Mouse (Mus musculus) ES-E14 (cell line): ENCODE measurements at regions not wholly inside any gene's neighbourhood (a gene's known extent, or its start where the extent isn't known, plus 50 kb on each side); places are given as distances from the start of the nearest gene placed in this dataset.

Experiments
- DNase-seq: peaks from one replicate; pipeline ENCODE4 v3.0.0-alpha.2; 2013; ENCODE audit warnings: low read depth, low spot score
- H3K27ac ChIP-seq: 2 replicates; pipeline ENCODE4 v1.5.1; 2012; ENCODE audit warnings: low read depth, mild to moderate bottlenecking, low read length, moderate library complexity, mixed read lengths; ENCODE audit not compliant: poor library complexity, insufficient read depth, severe bottlenecking
- H3K36me3 ChIP-seq: 2 replicates; pipeline ENCODE4 v1.6.1; 2012; ENCODE audit warnings: mild to moderate bottlenecking, low read length, moderate library complexity, mixed read lengths; ENCODE audit not compliant: control insufficient read depth, poor library complexity, insufficient read depth, severe bottlenecking
- H3K4me1 ChIP-seq, 2 experiments: fragments of 150-350 bp in 1 of 2; sonication (generic) in 1 of 2; 2 replicates each; pipeline ENCODE4 v1.6.1; 2012; ENCODE audit warnings: low read length in 2 of 2, mild to moderate bottlenecking in 1 of 2, mixed read lengths in 1 of 2; ENCODE audit not compliant: control insufficient read depth in 2 of 2, insufficient read depth in 2 of 2, poor library complexity in 1 of 2
- H3K4me3 ChIP-seq, 2 experiments: fragments of 150-350 bp in 1 of 2; sonication (generic) in 1 of 2; 2 replicates each; pipeline ENCODE4 v1.5.1; 2012; ENCODE audit warnings: low read length in 2 of 2, low read depth in 1 of 2, mild to moderate bottlenecking in 1 of 2, mixed read lengths in 1 of 2; ENCODE audit not compliant: insufficient read depth in 1 of 2, poor library complexity in 1 of 2, severe bottlenecking in 1 of 2
- H3K9ac ChIP-seq: 2 replicates; pipeline ENCODE4 v1.6.1; 2012; ENCODE audit warnings: low read depth, mild to moderate bottlenecking, low read length, mixed read lengths; ENCODE audit not compliant: poor library complexity, insufficient read depth, severe bottlenecking
- H3K9me3 ChIP-seq: fragments of 150-350 bp; sonication (generic); 2 replicates; pipeline ENCODE4 v1.6.1; 2012; ENCODE audit warnings: low read depth, mild to moderate bottlenecking, low read length; ENCODE audit not compliant: control insufficient read depth, insufficient read depth
- CHD2 ChIP-seq: IDR thresholded peaks from 2 replicates; pipeline ENCODE4 v1.6.1; 2014; ENCODE audit warnings: mild to moderate bottlenecking, low read depth, low read length, inconsistent platforms
- HCFC1 ChIP-seq: IDR thresholded peaks from 2 replicates; pipeline ENCODE4 v1.6.1; 2012; ENCODE audit warnings: low read length, inconsistent platforms, borderline replicate concordance; ENCODE audit not compliant: insufficient read depth
- MAFK ChIP-seq: IDR thresholded peaks from 2 replicates; pipeline ENCODE4 v1.6.1; 2014; ENCODE audit warnings: mild to moderate bottlenecking, low read depth, low read length, inconsistent platforms; ENCODE audit not compliant: insufficient read depth
- ZC3H11A ChIP-seq: IDR thresholded peaks from 2 replicates; pipeline ENCODE4 v1.6.1; 2012; ENCODE audit warnings: low read depth, mild to moderate bottlenecking, inconsistent platforms, low read length, borderline replicate concordance
- ZNF384 ChIP-seq: IDR thresholded peaks from 2 replicates; pipeline ENCODE4 v1.6.1; 2012; ENCODE audit warnings: low read depth, low read length, inconsistent platforms
- in situ Hi-C, 2 experiments: fragments of 600-800 bp; cut with MboI; formaldehyde crosslinking; loops; one replicate each; pipeline ENCODE4 v1.15.1; 2025; ENCODE audit warnings: low sequenced_read_pairs in 2 of 2, inconsistent platforms in 1 of 2; ENCODE audit not compliant: unreplicated experiment in 2 of 2

- Histone ChIP-seq H3K36me3 (no peaks in the 10 kb centered on the region), H3K4me3 (no peak overlapping the region), H3K9me3 (no peaks in the 10 kb centered on the region), H3K4me1 (peaks cover 0 to 2% of the 10 kb centered on the region in 2 experiments; a peak in 1 of 4 replicates), H3K9ac (no peak overlapping the region), H3K27ac (no peak overlapping the region)
- TF ChIP-seq HCFC1 (no peak), ZNF384 (no peak), CHD2 (no peak), MAFK (no peak), ZC3H11A (no peak)
- no peak for DNase-seq
- in situ Hi-C loops: no loop called here
Measured at GRCm38 (mm10) chr8:26883285-26883684, 93.8 kb upstream of the Zfp703 start.

DNA sequence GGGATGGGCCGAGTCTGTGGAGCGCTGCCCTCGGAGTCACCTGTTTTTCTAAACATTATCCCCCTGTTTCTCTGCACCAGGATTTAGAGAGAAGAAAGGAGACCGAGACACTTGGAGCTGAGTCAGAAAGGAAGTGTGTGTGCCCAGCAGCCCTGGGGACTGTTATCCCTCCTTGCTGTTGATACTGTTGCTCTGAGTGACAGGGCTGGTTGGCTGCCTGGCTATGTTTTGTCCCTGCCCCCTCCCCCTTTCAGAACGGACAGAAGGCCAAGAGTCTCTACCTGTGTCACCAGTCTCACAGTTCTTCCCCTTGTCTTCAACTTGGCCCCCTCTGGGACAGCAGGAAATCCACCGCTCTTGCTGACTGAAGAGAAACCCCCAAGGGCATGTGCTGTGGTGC is 93.4 kb upstream of the Zfp703 start:
- H3K36me3 ChIP-seq: no peaks in the 10 kb centered on the region
- no peak for TF ChIP-seq ZC3H11A
- no peak for TF ChIP-seq ZNF384
- no peak for TF ChIP-seq HCFC1
- no peak for TF ChIP-seq MAFK
- TF ChIP-seq CHD2: no peak
- no peak overlapping the region for H3K9ac ChIP-seq
- in situ Hi-C loops: no loop called here
- H3K9me3 ChIP-seq: no peaks in the 10 kb centered on the region
- no peak overlapping the region for H3K27ac ChIP-seq
- H3K4me1 ChIP-seq: peaks cover 0 to 2% of the 10 kb centered on the region in 2 experiments; a peak in 1 of 4 replicates
- H3K4me3 ChIP-seq: no peak overlapping the region
- no peak for DNase-seq

GRCm38 (mm10) chr8:26884350-26884749 is 92.8 kb upstream of the Zfp703 start:
- TF ChIP-seq CHD2 (no peak), ZC3H11A (no peak), MAFK (no peak), ZNF384 (no peak), HCFC1 (no peak)
- no peak overlapping the region for H3K9ac ChIP-seq
- H3K9me3 ChIP-seq: no peaks in the 10 kb centered on the region
- H3K4me3 ChIP-seq: no peak overlapping the region
- H3K27ac ChIP-seq: no peak overlapping the region
- H3K4me1 ChIP-seq: peaks cover 0 to 2% of the 10 kb centered on the region in 2 experiments; a peak in 1 of 4 replicates
- DNase-seq: no peak
- H3K36me3 ChIP-seq: no peaks in the 10 kb centered on the region
- in situ Hi-C loops: no loop called here

- H3K27ac ChIP-seq: no peak overlapping the region
- in situ Hi-C loops: no loop called here
- H3K4me1 ChIP-seq: peaks cover 0 to under 1% of the 10 kb centered on the region in 2 experiments; a peak in 1 of 4 replicates
- H3K36me3 ChIP-seq: no peaks in the 10 kb centered on the region
- no peak overlapping the region for H3K4me3 ChIP-seq
- no peak for DNase-seq
- no peak overlapping the region for H3K9ac ChIP-seq
- H3K9me3 ChIP-seq: no peaks in the 10 kb centered on the region
- TF ChIP-seq ZC3H11A (no peak), ZNF384 (no peak), MAFK (no peak), CHD2 (no peak), HCFC1 (no peak)
Measured at GRCm38 (mm10) chr8:26885365-26885764, 91.8 kb upstream of the Zfp703 start.

DNA sequence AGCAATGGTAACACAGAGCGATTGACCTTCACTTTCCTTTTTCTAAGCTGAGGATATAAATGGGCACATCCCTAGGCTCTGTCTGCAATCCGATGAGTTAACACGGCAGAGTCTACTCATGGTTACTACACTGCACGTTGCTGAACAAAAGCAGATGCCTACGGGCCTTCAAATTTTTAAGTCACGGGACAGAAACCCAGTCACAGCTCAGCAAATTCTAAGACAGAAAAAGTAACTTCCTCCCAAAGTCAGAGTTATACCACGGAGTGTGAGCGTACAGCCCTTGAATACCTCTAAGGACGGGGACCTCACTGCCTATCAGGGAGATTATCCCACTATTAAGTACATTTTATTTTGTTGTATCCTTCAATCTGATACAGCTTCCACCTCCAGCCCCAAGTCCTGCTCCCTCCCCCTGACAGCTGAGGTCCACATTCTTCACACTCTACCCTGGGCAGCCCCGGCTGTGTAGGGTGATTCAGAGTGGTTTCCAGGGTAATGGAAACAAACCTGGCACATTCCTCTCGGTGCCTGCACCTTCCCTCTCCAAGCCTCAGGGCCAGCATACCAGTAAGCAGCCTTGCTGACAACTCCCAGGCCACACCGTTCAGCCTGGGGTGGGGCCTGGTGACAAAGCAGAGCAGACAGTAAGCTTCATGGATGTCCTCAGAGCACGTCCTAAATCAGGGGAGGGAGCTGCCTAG is 90.2 kb upstream of the Zfp703 start:
- no peak for TF ChIP-seq MAFK
- TF ChIP-seq ZNF384: no peak
- no peak for TF ChIP-seq CHD2
- no peak for TF ChIP-seq HCFC1
- TF ChIP-seq ZC3H11A: no peak
- Histone ChIP-seq H3K27ac (no peak overlapping the region), H3K4me1 (no peaks in the 10 kb centered on the region), H3K9ac (no peak overlapping the region), H3K36me3 (no peaks in the 10 kb centered on the region), H3K4me3 (no peak overlapping the region), H3K9me3 (no peaks in the 10 kb centered on the region)
- no peak for DNase-seq
- in situ Hi-C loops: no loop called here
